Mouse (Mus musculus): ENCODE measurements around the gene Jak3.

DNA sequence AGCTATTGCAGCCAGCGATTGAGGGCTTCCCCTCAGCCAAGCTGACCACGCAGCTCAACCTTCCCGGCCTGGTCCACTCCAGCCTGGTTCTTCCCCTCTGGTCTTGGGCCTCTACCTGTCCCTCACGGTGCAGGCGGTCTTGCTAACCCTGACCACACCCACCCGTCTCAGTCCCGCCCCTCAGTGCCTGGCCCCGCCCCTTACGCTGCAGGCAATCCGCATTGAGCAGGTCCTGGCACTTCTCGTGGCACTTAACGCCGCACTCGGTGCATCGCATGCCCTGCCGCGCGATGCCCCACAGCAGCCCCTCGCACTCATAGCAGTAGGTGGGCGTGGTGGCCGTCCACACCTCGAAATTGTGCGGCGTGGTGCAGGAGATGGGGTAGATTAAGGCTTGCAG lies 21.5 kb upstream of the Jak3 start:
- TF ChIP-seq CTCF (IDR thresholded peaks at IDR 0.05; ENCODE audit: low read depth) (no peak), EP300 (optimal IDR thresholded peaks at IDR 0.05) (no peak)
